Mouse (Mus musculus) kidney, postnatal 0 days (tissue): ENCODE data around the gene Eif4ebp2. TPM values are rescaled to one million over a fixed set of nuclear protein-coding genes. Genes with fewer than 3 reads are reported as not detected.

Experiments used
- ATAC-seq: fragments of 200-750 bp; cut with Nextera tagmentation; replicated peaks from 2 replicates; pipeline ENCODE4 v1.8.0; 2017; ENCODE audit warnings: low read depth, moderate number of reproducible peaks, moderate TSS enrichment, moderate library complexity; ENCODE audit not compliant: low FRiP score
- DNase-seq: peaks from one replicate; pipeline ENCODE4 v3.0.0-alpha.2; 2016; ENCODE audit warnings: low spot score
- H3K27ac ChIP-seq: fragments of 300-500 bp; sonication (generic); 2 replicates; pipeline ENCODE4 v1.5.1; 2014; ENCODE audit warnings: mild to moderate bottlenecking
- H3K27me3 ChIP-seq: fragments of 300-500 bp; sonication (generic); 2 replicates; pipeline ENCODE4 v1.6.1; 2014; ENCODE audit warnings: low read length, mixed read lengths; ENCODE audit not compliant: insufficient read depth
- H3K36me3 ChIP-seq: fragments of 300-500 bp; sonication (generic); 2 replicates; pipeline ENCODE4 v1.6.1; 2014; ENCODE audit warnings: low read length, mixed read lengths; ENCODE audit not compliant: insufficient read depth
- H3K4me1 ChIP-seq: fragments of 300-500 bp; sonication (generic); replicated peaks from 2 replicates; pipeline ENCODE4 v1.6.1; 2014; ENCODE audit warnings: antibody characterized with exemption, low read length, mixed read lengths; ENCODE audit not compliant: insufficient read depth
- H3K4me2 ChIP-seq: fragments of 300-500 bp; sonication (generic); 2 replicates; pipeline ENCODE4 v1.6.1; 2014; ENCODE audit warnings: mild to moderate bottlenecking, low read length, moderate library complexity, mixed read lengths
- H3K4me3 ChIP-seq: fragments of 300-500 bp; sonication (generic); replicated peaks from 2 replicates; pipeline ENCODE4 v1.5.1; 2014; ENCODE audit warnings: low read depth, low read length
- H3K9ac ChIP-seq: fragments of 300-500 bp; sonication (generic); 2 replicates; pipeline ENCODE4 v1.6.1; 2014; ENCODE audit warnings: low read depth, low read length
- H3K9me3 ChIP-seq: fragments of 300-500 bp; sonication (generic); replicated peaks from 2 replicates; pipeline ENCODE4 v1.6.1; 2016; ENCODE audit warnings: low read length, inconsistent platforms, mixed read lengths
- CTCF ChIP-seq: IDR thresholded peaks from 2 replicates; pipeline ENCODE4 v1.5.1; 2016; ENCODE audit warnings: antibody characterized with exemption, low read depth, mild to moderate bottlenecking, moderate library complexity
- WGBS: fragments of 180-500 bp; shearing (Covaris S2); extraction: QIAGEN DNeasy Blood & Tissue Kit; methylation state at CpG from one replicate; pipeline ENCODE4 v1.1.7; 2014; 5-methylcytosine and 5-hydroxymethylcytosine counted together
- polyA plus RNA-seq: library from polyadenylated mRNA; unstranded; fragments of >200 nt; fragmentation: Nextera tagmentation; extraction: Ambion mirVana; gene quantifications from 2 replicates; pipeline ENCODE4 v1.2.1, GENCODE M21; 2015

Gene Eif4ebp2
- polyA plus RNA-seq, 1 experiment from 2014 or later, result 75.0 TPM

- no peaks in the 10 kb centered on the region for H3K27me3 ChIP-seq
- no peak overlapping the region for H3K9ac ChIP-seq
- peak; percentile 57; the same call in 1 of the 2 replicates for ATAC-seq
- WGBS, result 25% methylated on average over 13 of the region's 13 CpGs
- H3K9me3 ChIP-seq, result no peaks in the 10 kb centered on the region
- no peak overlapping the region for H3K4me2 ChIP-seq
- no peak overlapping the region for H3K27ac ChIP-seq
- H3K4me1 ChIP-seq, result 0 out of 2 replicates have a peak, but pooled peaks cover 4% of the 10 kb centered on the region
- no peaks in the 10 kb centered on the region for H3K36me3 ChIP-seq
- peak; percentile 94 for TF ChIP-seq CTCF
- peak; percentile 95 for DNase-seq
- no peak overlapping the region for H3K4me3 ChIP-seq
Measured at GRCm38 (mm10) chr10:61399156-61399734, 53.2 kb downstream of the Eif4ebp2 start.

- no peak for ATAC-seq
- WGBS, result 56% methylated on average over 3 of the region's 3 CpGs
Measured at GRCm38 (mm10) chr10:61398125-61398524, 54.3 kb downstream of the Eif4ebp2 start.

GRCm38 (mm10) chr10:61394476-61395136 lies 57.9 kb downstream of the Eif4ebp2 start:
- Histone ChIP-seq H3K4me2 (no peak overlapping the region), H3K36me3 (no peaks in the 10 kb centered on the region), H3K27me3 (no peaks in the 10 kb centered on the region), H3K4me3 (no peak overlapping the region), H3K9me3 (no peaks in the 10 kb centered on the region), H3K27ac (no peak overlapping the region), H3K9ac (no peak overlapping the region), H3K4me1 (peaks cover 9% of the 10 kb centered on the region; the same call in 1 of the 2 replicates)
- WGBS, result 20% methylated on average over 9 of the region's 9 CpGs
- no peak for DNase-seq
- TF ChIP-seq CTCF, result no peak
- no peak; the same call in 1 of the 2 replicates for ATAC-seq

More at GRCm38 (mm10) chr10:61398125-61398524, 54.3 kb downstream of the Eif4ebp2 start:
- H3K27ac ChIP-seq, result no peak overlapping the region
- H3K36me3 ChIP-seq, result no peaks in the 10 kb centered on the region
- no peaks in the 10 kb centered on the region for H3K27me3 ChIP-seq
- no peak overlapping the region for H3K4me3 ChIP-seq
- 0 out of 2 replicates have a peak, but pooled peaks cover 4% of the 10 kb centered on the region for H3K4me1 ChIP-seq
- no peak for DNase-seq
- no peak overlapping the region for H3K4me2 ChIP-seq
- no peak for TF ChIP-seq CTCF
- H3K9me3 ChIP-seq, result no peaks in the 10 kb centered on the region
- 0 out of 2 replicates have a peak overlapping the region, but pooled peaks have one; percentile 35 for H3K9ac ChIP-seq

GRCm38 (mm10) chr10:61392584-61392983 lies 59.9 kb downstream of the Eif4ebp2 start:
- H3K36me3 ChIP-seq, result no peaks in the 10 kb centered on the region
- no peak overlapping the region for H3K27ac ChIP-seq
- WGBS, result 31% methylated on average over 4 of the region's 4 CpGs
- H3K4me3 ChIP-seq, result no peak overlapping the region
- H3K9me3 ChIP-seq, result no peaks in the 10 kb centered on the region
- DNase-seq (peak; percentile 57), ATAC-seq (no peak)
- no peak overlapping the region for H3K9ac ChIP-seq
- TF ChIP-seq CTCF, result no peak
- peaks cover 9% of the 10 kb centered on the region; the same call in 1 of the 2 replicates for H3K4me1 ChIP-seq
- H3K4me2 ChIP-seq, result no peak overlapping the region
- H3K27me3 ChIP-seq, result no peaks in the 10 kb centered on the region

- TF ChIP-seq CTCF, result no peak
- Histone ChIP-seq H3K27me3 (no peaks in the 10 kb centered on the region), H3K27ac (no peak overlapping the region), H3K36me3 (no peaks in the 10 kb centered on the region), H3K4me2 (no peak overlapping the region), H3K4me3 (no peak overlapping the region), H3K4me1 (peaks cover 9% of the 10 kb centered on the region; the same call in 1 of the 2 replicates), H3K9ac (no peak overlapping the region), H3K9me3 (no peaks in the 10 kb centered on the region)
- DNase-seq, result no peak
- WGBS, result 71% methylated on average over 2 of the region's 2 CpGs
- ATAC-seq, result no peak
Measured at GRCm38 (mm10) chr10:61390148-61390547, 62.3 kb downstream of the Eif4ebp2 start.

GRCm38 (mm10) chr10:61389020-61389419 lies 63.4 kb downstream of the Eif4ebp2 start:
- Histone ChIP-seq H3K9me3 (no peaks in the 10 kb centered on the region), H3K4me3 (no peak overlapping the region), H3K4me2 (no peak overlapping the region), H3K27me3 (no peaks in the 10 kb centered on the region), H3K4me1 (peaks cover 8% of the 10 kb centered on the region; the same call in 1 of the 2 replicates), H3K36me3 (no peaks in the 10 kb centered on the region), H3K9ac (no peak overlapping the region), H3K27ac (no peak overlapping the region)
- TF ChIP-seq CTCF, result no peak
- 72% methylated on average over 5 of the region's 5 CpGs for WGBS
- DNase-seq (no peak), ATAC-seq (no peak)
